Mouse (Mus musculus): ENCODE measurements around the gene 1600014C10Rik. TPM values are rescaled to one million over a fixed set of nuclear protein-coding genes. Genes with fewer than 3 reads are reported as not detected.

1600014C10Rik gene
- polyA plus RNA-seq, 1 experiment from 2014 or later: 25.9 TPM

- Histone ChIP-seq H3K4me2 (ENCODE audit: low read depth, low read length) (no peak overlapping the region), H3K27me3 (ENCODE audit: control insufficient read depth, insufficient read depth, low read length) (no peaks in the 10 kb centered on the region), H3K36me3 (ENCODE audit: control insufficient read depth, insufficient read depth) (no peaks in the 10 kb centered on the region), H3K27ac (ENCODE audit: low read length) (no peak overlapping the region), H3K4me3 (ENCODE audit: low read length) (no peak overlapping the region), H3K9me3 (replicated peaks; ENCODE audit: control insufficient read depth, low read length) (0 out of 2 replicates have a peak, but pooled peaks cover 3% of the 10 kb centered on the region), H3K4me1 (ENCODE audit: control insufficient read depth, insufficient read depth, low read length) (peaks cover 8% of the 10 kb centered on the region), H3K9ac (ENCODE audit: low read length) (no peak overlapping the region)
- WGBS: 63% methylated on average over 3 of the region's 3 CpGs
- no peak for ATAC-seq (replicated peaks; ENCODE audit: extremely low read depth, insufficient read depth, low FRiP score)
Measured at GRCm38 (mm10) chr7:38179896-38180295, 3.1 kb upstream of the 1600014C10Rik start.

GRCm38 (mm10) chr7:38181366-38181765 lies 1.7 kb upstream of the 1600014C10Rik start:
- Histone ChIP-seq H3K9ac (ENCODE audit: low read length) (no peak overlapping the region), H3K4me2 (ENCODE audit: low read depth, low read length) (no peak overlapping the region), H3K4me1 (ENCODE audit: control insufficient read depth, insufficient read depth, low read length) (peaks cover 8% of the 10 kb centered on the region), H3K9me3 (replicated peaks; ENCODE audit: control insufficient read depth, low read length) (0 out of 2 replicates have a peak, but pooled peaks cover 3% of the 10 kb centered on the region), H3K36me3 (ENCODE audit: control insufficient read depth, insufficient read depth) (no peaks in the 10 kb centered on the region), H3K27me3 (ENCODE audit: control insufficient read depth, insufficient read depth, low read length) (no peaks in the 10 kb centered on the region), H3K4me3 (ENCODE audit: low read length) (no peak overlapping the region), H3K27ac (ENCODE audit: low read length) (no peak overlapping the region)
- no peak for ATAC-seq (replicated peaks; ENCODE audit: extremely low read depth, insufficient read depth, low FRiP score)
- 73% methylated on average over 2 of the region's 2 CpGs for WGBS

DNA sequence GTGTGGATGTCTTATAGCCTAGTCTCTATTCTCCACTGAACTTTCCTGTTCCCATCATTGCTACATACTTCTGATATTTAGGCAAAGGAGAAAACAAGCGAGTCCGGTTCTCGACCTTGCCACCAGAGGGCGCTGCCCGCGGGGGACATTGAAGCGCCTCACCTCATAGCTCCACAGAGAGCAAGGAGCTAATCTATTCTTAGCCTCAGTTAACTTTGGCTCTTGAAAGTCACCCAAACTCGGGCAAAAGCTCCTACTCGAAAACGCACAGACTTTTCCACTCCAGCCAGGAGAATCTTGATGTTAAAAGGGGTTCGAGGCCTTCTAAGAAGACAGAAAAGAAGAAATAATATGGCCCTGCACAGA lies 438 bp upstream of the 1600014C10Rik start:
- peak overlapping the region; percentile 78 for H3K4me3 ChIP-seq (ENCODE audit: low read length)
- H3K4me1 ChIP-seq (ENCODE audit: control insufficient read depth, insufficient read depth, low read length): peaks cover 8% of the 10 kb centered on the region
- peak overlapping the region; percentile 87 for H3K27ac ChIP-seq (ENCODE audit: low read length)
- H3K27me3 ChIP-seq (ENCODE audit: control insufficient read depth, insufficient read depth, low read length): no peaks in the 10 kb centered on the region
- under 1% methylated on average over 11 of the region's 11 CpGs for WGBS
- no peaks in the 10 kb centered on the region for H3K9me3 ChIP-seq (replicated peaks; ENCODE audit: control insufficient read depth, low read length)
- peak; percentile 49; the same call in 1 of the 2 replicates for ATAC-seq (replicated peaks; ENCODE audit: extremely low read depth, insufficient read depth, low FRiP score)
- no peaks in the 10 kb centered on the region for H3K36me3 ChIP-seq (ENCODE audit: control insufficient read depth, insufficient read depth)
- peak overlapping the region; percentile 81 for H3K4me2 ChIP-seq (ENCODE audit: low read depth, low read length)
- H3K9ac ChIP-seq (ENCODE audit: low read length): peak overlapping the region; percentile 86; the same call in 1 of the 2 replicates

DNA sequence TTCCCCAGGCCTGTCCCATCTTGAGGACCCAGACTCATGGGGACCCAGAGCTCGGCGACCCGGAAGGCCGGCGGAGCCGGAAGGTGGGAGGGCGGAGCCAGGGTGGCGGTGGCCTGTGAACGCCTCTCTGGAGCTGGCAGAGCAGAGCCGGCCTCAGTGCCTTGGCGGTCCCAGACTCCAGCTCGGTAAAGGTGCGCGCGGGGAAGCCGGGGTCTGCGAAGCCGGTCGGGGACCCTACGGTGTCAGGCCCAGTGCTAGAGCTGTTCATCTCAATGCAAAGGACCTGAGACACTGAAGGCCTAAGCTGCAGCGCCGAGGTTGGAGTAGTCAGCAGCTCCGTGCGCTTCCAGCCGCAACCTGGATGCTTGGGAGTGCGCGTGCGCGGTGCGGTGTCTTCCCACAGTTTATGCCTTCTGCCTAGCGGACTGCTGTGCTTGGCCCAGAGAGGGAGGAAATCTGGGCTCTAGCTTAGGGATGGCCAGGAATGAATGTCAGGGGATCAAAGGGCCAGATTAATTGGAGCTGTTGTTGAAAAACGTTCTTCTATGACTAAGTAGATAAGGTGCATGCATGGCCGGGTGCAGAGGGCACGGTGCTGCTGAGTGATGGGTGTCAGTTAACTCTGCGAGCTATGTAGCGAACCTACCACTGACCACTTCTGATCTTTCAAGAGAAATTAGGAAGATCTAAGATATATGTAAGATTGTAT lies 846 bp downstream of the 1600014C10Rik start:
- no peaks in the 10 kb centered on the region for H3K27me3 ChIP-seq (ENCODE audit: control insufficient read depth, insufficient read depth, low read length)
- no peaks in the 10 kb centered on the region for H3K9me3 ChIP-seq (replicated peaks; ENCODE audit: control insufficient read depth, low read length)
- H3K27ac ChIP-seq (ENCODE audit: low read length): peak overlapping the region; percentile 87
- peaks cover 8% of the 10 kb centered on the region for H3K4me1 ChIP-seq (ENCODE audit: control insufficient read depth, insufficient read depth, low read length)
- WGBS: 2% methylated on average over 36 of the region's 36 CpGs
- peak overlapping the region; percentile 78 for H3K4me3 ChIP-seq (ENCODE audit: low read length)
- H3K4me2 ChIP-seq (ENCODE audit: low read depth, low read length): peak overlapping the region; percentile 81
- H3K9ac ChIP-seq (ENCODE audit: low read length): peak overlapping the region; percentile 86
- peak; percentile 84 for ATAC-seq (replicated peaks; ENCODE audit: extremely low read depth, insufficient read depth, low FRiP score)
- no peaks in the 10 kb centered on the region for H3K36me3 ChIP-seq (ENCODE audit: control insufficient read depth, insufficient read depth)

DNA sequence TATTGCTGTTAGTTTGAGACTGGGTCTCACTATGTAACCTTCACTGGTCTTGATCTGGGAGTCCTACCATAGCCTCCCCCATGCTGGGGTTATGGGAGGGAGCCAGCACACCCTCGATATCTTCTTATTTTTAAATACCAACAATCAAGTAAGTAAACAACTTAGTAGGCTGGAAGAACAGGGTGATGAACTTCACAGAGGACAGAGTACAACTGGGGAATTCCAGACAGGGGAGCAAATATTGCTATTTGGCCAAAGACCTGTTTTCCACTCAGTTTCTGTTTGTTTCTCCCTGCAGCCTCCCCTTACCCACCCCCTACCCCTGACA lies 1.4 kb downstream of the 1600014C10Rik start:
- peak overlapping the region; percentile 87; the same call in 1 of the 2 replicates for H3K27ac ChIP-seq (ENCODE audit: low read length)
- peak overlapping the region; percentile 78 for H3K4me3 ChIP-seq (ENCODE audit: low read length)
- H3K4me1 ChIP-seq (ENCODE audit: control insufficient read depth, insufficient read depth, low read length): peaks cover 8% of the 10 kb centered on the region
- 50% methylated on average over 1 of the region's 1 CpGs for WGBS
- H3K36me3 ChIP-seq (ENCODE audit: control insufficient read depth, insufficient read depth): no peaks in the 10 kb centered on the region
- peak overlapping the region; percentile 86 for H3K9ac ChIP-seq (ENCODE audit: low read length)
- no peak for ATAC-seq (replicated peaks; ENCODE audit: extremely low read depth, insufficient read depth, low FRiP score)
- H3K9me3 ChIP-seq (replicated peaks; ENCODE audit: control insufficient read depth, low read length): no peaks in the 10 kb centered on the region
- no peaks in the 10 kb centered on the region for H3K27me3 ChIP-seq (ENCODE audit: control insufficient read depth, insufficient read depth, low read length)
- H3K4me2 ChIP-seq (ENCODE audit: low read depth, low read length): peak overlapping the region; percentile 81

DNA sequence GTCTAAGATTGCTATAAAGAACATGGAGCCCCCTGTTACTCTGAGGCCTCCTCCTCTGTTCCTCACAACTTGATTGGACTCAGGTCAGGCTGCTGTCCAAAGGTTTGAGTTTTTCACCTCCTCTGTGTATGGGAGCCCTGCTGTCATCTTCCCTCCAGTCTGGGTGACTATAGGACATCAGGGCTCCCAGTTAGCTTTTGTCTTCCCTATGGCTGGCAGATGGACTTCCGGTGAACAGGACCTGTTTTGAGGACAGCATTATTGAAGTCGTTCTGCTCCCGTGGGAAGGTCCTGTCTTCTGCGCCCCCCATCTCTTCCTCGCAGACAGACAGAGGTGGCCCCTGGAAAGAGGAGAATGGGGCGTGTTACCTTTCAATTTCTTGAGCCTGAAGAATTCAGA lies 1.8 kb downstream of the 1600014C10Rik start:
- peaks cover under 1% of the 10 kb centered on the region; the same call in 1 of the 2 replicates for H3K36me3 ChIP-seq (ENCODE audit: control insufficient read depth, insufficient read depth)
- 82% methylated on average over 6 of the region's 6 CpGs for WGBS

GRCm38 (mm10) chr7:38186861-38187260 lies 3.8 kb downstream of the 1600014C10Rik start:
- WGBS: 52% methylated on average over 4 of the region's 4 CpGs
- peaks cover 8% of the 10 kb centered on the region for H3K4me1 ChIP-seq (ENCODE audit: control insufficient read depth, insufficient read depth, low read length)
- H3K27me3 ChIP-seq (ENCODE audit: control insufficient read depth, insufficient read depth, low read length): no peaks in the 10 kb centered on the region
- H3K9ac ChIP-seq (ENCODE audit: low read length): no peak overlapping the region
- no peak overlapping the region for H3K27ac ChIP-seq (ENCODE audit: low read length)
- no peak overlapping the region for H3K4me2 ChIP-seq (ENCODE audit: low read depth, low read length)
- H3K9me3 ChIP-seq (replicated peaks; ENCODE audit: control insufficient read depth, low read length): peaks cover 3% of the 10 kb centered on the region
- H3K4me3 ChIP-seq (ENCODE audit: low read length): no peak overlapping the region
- H3K36me3 ChIP-seq (ENCODE audit: control insufficient read depth, insufficient read depth): peaks cover 9% of the 10 kb centered on the region; the same call in 1 of the 2 replicates
- ATAC-seq (replicated peaks; ENCODE audit: extremely low read depth, insufficient read depth, low FRiP score): no peak

More for the DNA sequence above, 1.8 kb downstream of the 1600014C10Rik start:
- Histone ChIP-seq H3K27ac (ENCODE audit: low read length) (no peak overlapping the region; the same call in 1 of the 2 replicates), H3K27me3 (ENCODE audit: control insufficient read depth, insufficient read depth, low read length) (no peaks in the 10 kb centered on the region), H3K4me2 (ENCODE audit: low read depth, low read length) (peak overlapping the region; percentile 81), H3K9ac (ENCODE audit: low read length) (peak overlapping the region; percentile 86; the same call in 1 of the 2 replicates), H3K9me3 (replicated peaks; ENCODE audit: control insufficient read depth, low read length) (no peaks in the 10 kb centered on the region), H3K4me3 (ENCODE audit: low read length) (peak overlapping the region; percentile 78; the same call in 1 of the 2 replicates), H3K4me1 (ENCODE audit: control insufficient read depth, insufficient read depth, low read length) (peaks cover 8% of the 10 kb centered on the region)
- no peak for ATAC-seq (replicated peaks; ENCODE audit: extremely low read depth, insufficient read depth, low FRiP score)

DNA sequence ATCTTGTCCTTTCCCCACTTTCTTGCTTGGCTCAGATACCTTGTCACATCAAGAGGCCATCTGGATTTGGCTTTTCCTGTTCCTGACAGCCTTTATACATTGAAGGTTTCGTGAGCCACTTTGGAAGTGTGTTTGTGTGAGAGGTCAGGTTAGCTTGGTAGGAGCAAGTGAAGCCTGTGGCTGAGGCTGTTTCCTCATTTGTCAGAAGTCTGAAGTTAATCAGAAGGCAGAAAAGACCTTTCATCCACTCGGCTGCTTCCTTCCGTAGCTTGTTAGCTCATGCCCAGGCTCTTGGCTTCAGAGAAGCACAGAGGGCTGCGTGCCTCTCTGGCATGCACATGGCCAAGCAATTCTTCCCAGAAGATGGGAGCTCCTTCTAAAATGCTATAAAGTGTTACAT lies 4.8 kb downstream of the 1600014C10Rik start:
- H3K27ac ChIP-seq (ENCODE audit: low read length): no peak overlapping the region
- no peak overlapping the region for H3K4me3 ChIP-seq (ENCODE audit: low read length)
- H3K27me3 ChIP-seq (ENCODE audit: control insufficient read depth, insufficient read depth, low read length): no peaks in the 10 kb centered on the region
- peaks cover 3% of the 10 kb centered on the region for H3K9me3 ChIP-seq (replicated peaks; ENCODE audit: control insufficient read depth, low read length)
- H3K9ac ChIP-seq (ENCODE audit: low read length): no peak overlapping the region
- no peak overlapping the region for H3K4me2 ChIP-seq (ENCODE audit: low read depth, low read length)
- H3K4me1 ChIP-seq (ENCODE audit: control insufficient read depth, insufficient read depth, low read length): peaks cover 8% of the 10 kb centered on the region
- H3K36me3 ChIP-seq (ENCODE audit: control insufficient read depth, insufficient read depth): peaks cover 9% of the 10 kb centered on the region; the same call in 1 of the 2 replicates
- no peak for ATAC-seq (replicated peaks; ENCODE audit: extremely low read depth, insufficient read depth, low FRiP score)
- 62% methylated on average over 4 of the region's 4 CpGs for WGBS

DNA sequence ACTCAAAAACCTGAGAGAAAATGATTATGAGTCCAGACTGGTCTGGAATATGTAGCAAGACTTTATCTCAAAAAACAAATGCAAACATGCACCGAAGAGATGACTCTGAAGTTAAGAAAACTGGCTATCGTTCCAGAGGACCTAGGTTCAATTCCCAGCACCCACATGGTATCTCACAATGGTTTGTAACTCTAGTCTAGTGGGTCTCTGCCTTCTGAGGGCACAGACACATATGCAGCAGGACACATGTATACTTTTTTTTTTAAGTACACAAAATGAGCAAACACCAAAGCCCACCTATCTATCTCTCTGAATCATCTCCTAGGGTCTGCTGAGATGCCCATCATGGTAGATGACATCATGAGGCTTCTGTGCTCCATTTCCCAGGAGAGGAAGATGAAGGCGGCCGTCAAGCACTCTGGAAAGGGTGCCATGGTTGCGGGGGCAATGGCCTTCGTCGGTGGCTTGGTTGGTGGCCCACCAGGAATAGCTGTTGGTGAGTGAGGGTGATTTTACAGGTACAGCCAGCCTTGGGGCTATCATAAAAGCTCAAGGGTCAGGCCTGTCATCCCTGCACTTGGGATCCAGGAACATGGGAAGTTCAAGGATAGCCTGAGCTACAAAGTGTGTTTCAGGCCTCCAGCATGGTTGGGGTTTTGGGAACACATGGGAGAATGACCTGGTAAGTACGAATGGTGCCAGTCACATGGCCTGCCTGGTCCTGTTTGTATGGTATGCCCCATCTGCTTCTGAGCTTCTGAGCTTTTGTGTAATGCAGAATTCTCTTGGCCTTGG lies 5.5 kb downstream of the 1600014C10Rik start:
- Histone ChIP-seq H3K4me3 (ENCODE audit: low read length) (no peak overlapping the region), H3K27ac (ENCODE audit: low read length) (peak overlapping the region; percentile 58), H3K27me3 (ENCODE audit: control insufficient read depth, insufficient read depth, low read length) (no peaks in the 10 kb centered on the region), H3K9me3 (replicated peaks; ENCODE audit: control insufficient read depth, low read length) (peaks cover 3% of the 10 kb centered on the region), H3K36me3 (ENCODE audit: control insufficient read depth, insufficient read depth) (peaks cover 9% of the 10 kb centered on the region; the same call in 1 of the 2 replicates), H3K9ac (ENCODE audit: low read length) (no peak overlapping the region), H3K4me1 (ENCODE audit: control insufficient read depth, insufficient read depth, low read length) (peaks cover 8% of the 10 kb centered on the region), H3K4me2 (ENCODE audit: low read depth, low read length) (no peak overlapping the region)
- 89% methylated on average over 8 of the region's 8 CpGs for WGBS
- no peak for ATAC-seq (replicated peaks; ENCODE audit: extremely low read depth, insufficient read depth, low FRiP score)

All from heart, embryonic 16.5 days (tissue).